Mouse (Mus musculus) retina, embryonic 14.5 days (tissue): ENCODE data around the gene Ripor2.
"Not testable (repeated sequence)": the region's sequence is repeated elsewhere in the genome, so short reads cannot be mapped to it uniquely, and the experiment has no call there.

Experiments used
- DNase-seq: peaks from one replicate; pipeline ENCODE4 v3.0.0-alpha.2; 2015; ENCODE audit warnings: low spot score

Ripor2 gene

DNA sequence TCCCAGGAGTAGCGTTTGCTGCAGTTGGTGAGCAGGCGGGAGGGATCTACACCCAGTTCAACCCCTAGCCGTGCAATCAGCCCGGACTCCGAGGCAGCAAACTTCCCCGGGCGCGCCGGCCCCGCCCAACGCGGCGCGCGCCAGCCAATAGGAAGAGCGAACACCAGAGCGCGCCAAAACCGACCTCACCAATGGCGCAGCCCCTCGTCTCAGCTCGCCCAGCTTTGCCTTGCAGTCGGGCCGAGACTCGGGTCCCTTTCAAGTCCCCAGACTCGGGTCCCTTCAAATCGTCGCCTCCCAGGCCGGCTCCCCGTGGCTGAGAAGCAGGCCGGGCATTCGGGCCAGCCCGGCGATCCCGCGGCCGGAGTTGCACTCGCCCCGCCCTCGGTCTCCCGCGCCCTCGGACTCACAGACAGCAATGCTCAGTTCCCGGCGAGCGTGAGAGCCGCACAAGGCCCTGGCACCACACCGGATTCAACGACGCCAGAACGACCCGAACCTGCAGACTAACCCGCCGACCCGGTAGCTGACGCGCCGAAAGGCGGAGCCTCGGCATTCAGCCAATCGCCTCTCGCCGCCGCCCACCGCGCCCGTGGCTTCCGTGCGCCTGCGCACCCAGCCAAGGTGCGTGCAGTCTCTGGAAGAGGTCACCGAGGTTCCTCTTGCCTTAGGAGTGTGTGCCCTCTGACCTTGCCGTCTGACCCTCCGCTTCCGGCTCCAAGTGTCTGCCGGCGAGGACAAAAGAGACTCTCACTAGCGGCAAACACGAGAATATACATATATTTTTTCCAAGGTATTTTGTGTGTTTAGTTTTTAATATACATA, 179.6 kb downstream of the Ripor2 start, which contains the start of gene Gmnn:
Gene Gmnn, minus strand, starts transcription at position 521 of the 825 bp plus-strand sequence.
- DNase-seq, result peak; percentile 91

GRCm38 (mm10) chr13:24762254-24762653, 180.3 kb downstream of the Ripor2 start:
- DNase-seq, result no peak

DNA sequence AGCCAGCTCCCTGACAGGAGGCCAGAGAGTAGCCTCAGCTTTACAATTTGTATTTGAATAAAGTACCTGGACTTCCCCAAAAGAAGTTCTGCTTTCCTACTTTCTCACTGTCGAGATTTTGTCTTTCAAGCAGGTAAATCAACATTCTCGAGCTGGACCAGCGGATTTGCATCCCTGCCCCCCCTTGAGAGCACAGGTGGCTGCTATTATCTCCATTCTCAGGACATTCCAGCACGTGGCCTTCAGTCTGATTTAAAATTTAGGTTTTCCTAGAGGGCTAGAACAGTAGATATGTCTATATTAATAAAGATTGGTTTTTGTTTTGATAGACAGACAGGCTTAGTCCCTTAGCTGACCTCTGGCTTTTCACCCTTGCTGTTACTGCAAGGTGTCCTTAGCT, 185.8 kb downstream of the Ripor2 start:
- not testable (repeated sequence) for DNase-seq

DNA sequence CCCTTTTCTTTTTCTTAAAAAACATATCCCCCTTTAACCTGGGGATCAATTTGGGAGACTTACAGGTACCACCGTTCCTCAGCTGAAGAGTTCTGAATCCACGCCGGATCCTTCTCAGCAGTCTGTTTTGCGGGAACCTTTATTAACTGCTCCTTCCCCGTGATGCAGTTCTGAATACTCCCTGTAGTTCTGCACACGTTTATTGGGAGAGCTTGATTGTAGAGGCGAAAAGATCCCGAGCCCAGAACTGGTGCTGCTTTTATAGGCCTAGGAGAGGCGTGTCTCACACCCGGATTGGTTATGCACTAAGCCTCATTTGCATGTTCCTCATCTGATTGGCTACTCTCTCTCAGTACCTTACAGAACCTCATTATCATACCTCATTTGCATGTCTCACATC, 189.5 kb downstream of the Ripor2 start:
- not testable (repeated sequence) for DNase-seq

DNA sequence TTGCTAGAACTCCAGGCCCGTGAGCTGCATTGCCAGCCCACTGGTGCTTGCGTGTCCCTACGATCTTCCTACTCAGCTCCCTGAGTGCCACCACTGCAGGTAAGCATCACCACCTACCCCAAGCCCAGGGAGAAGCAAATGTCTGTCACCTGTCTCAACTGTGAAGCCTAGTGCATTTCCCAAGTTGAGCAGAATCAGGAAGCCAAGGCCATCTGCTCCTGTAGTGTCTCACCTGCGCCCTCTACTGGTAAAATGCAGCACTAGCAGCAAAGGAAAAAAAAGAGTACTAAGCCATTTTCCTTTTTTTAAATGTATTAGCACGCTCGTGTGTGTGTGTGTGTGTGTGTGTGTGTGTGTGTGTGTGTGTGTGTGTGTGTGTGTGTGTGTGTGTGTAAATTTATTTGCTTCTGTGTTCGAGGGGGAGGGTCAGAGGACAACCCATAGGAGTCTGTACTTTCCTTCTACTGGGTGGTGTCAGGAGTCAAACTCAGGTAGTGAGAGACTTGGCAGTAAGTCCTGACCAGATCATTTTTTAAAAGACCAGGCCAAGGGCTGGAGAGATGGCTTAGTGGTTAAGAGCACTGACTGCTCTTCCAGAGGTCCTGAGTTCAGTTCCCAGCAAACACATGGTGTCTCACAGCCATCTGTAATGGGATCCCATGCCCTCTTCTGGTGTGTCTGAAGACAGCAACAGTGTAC, 194.3 kb downstream of the Ripor2 start:
- DNase-seq, result peak; percentile 83

DNA sequence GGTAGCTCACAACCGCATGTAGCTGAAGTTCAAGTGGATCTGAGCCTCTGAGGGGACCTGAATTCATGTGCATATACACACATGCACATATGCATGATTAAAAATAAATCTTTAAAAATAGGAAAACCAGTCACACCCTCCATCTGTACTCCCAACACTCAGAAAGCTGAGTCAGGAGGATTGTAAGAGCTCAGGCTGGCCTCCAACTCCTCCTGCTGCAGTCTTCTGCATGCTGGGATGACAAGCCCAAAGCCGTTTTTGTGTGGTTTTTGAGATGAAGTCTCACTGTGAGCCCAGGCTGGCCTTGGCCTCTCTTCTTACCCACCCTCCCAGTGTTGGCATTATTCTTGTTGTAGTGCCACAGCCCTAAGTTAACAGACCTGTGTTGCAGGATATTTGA, 196.0 kb downstream of the Ripor2 start:
- DNase-seq, result no peak

- DNase-seq, result no peak
Measured at GRCm38 (mm10) chr13:24778706-24779380, 196.9 kb downstream of the Ripor2 start.

- no peak for DNase-seq
Measured at GRCm38 (mm10) chr13:24781916-24782315, 199.9 kb downstream of the Ripor2 start.
